In the genomic region with DNA sequence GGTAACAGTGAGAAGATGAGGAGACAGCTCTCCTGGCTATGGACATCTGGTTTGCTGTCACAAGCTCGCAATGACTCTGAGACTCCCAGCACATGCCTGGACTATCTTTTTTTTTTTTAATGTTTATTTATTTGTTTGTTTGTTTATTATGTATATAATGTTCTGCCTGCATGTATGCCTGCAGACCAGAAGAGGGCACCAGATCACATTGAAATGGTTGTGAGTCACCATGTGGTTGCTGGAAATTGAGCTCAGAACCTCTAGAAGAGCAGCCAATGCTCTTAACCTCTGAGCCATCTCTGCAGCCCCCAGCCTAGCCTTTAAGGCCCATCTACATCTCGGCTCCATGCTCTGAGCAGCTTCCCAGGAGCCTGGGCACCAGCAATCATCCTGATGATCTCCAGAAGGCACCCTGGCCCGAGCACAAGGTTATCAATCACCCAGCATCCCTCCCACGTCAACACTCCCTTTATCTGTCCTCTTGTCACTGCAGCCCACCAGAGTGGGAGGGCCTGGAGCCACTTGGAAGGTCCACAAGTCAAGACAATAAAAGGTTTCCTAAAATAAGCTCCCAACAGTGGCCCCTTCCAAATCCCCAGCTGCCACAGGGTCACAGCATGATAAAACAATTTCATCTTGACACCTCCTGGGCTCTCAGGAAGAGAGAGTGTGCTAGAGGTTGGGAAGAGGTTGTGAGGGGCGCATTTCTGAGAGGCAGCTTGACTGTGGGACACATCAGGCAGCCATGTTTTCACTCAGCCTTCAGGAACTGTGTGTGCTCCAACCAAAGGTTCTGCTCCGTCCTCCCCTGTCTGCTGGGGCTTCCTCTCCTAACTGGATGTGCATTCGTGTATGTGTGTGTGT, we compare ENCODE assay signal across 13 mouse cellular contexts.
DNase-seq lines count a peak whose midpoint lies in the region; ATAC-seq and TF ChIP-seq lines count a peak whose summit lies in the region.
"Had no signal": no experiment of that assay in that cellular context is flagged by ENCODE, and none has a peak within 500 bp of the region (broad histone marks: within the 10 kb centered on the region; RNA-seq: fewer than 3 reads in every experiment).

No protein-coding gene starts in this region.

- H3K27ac ChIP-seq in hindbrain, embryonic 12.5 days: peak overlapping the region; percentile 45; the same call in 1 of the 2 replicates
- H3K27ac ChIP-seq in hindbrain, embryonic 14.5 days: no peak overlapping the region
- no peak overlapping the region for H3K27ac ChIP-seq in midbrain, postnatal 0 days (ENCODE audit: low read depth, low read length)
- no peak overlapping the region for H3K27ac ChIP-seq in midbrain, embryonic 11.5 days (ENCODE audit: low read depth, low read length)
- H3K27ac ChIP-seq in stomach, postnatal 0 days (replicated peaks): no peak overlapping the region
- H3K27ac ChIP-seq: stomach, embryonic 15.5 days had no signal

- no peak for TF ChIP-seq EP300 in stomach, postnatal 0 days (optimal IDR thresholded peaks at IDR 0.05)

- peak; percentile 40 to 57 for DNase-seq in cerebellum, postnatal 10 days
- no peak for DNase-seq in cerebellum, postnatal 4 days (ENCODE audit: low spot score in 2 of 2)
- DNase-seq in hindbrain, embryonic 14.5 days (ENCODE audit: low spot score): no peak
- no peak for DNase-seq in midbrain, postnatal 0 days (ENCODE audit: low spot score)
- no peak for DNase-seq in midbrain, embryonic 11.5 days (ENCODE audit: low spot score, missing footprints)
- DNase-seq in stomach, postnatal 0 days (ENCODE audit: low spot score): no peak
- DNase-seq in layer of hippocampus, adult 18-20 months (ENCODE audit: low spot score in 2 of 2): no peak
- DNase-seq: adrenal gland, adult 2 months; cerebellum, adult 8-10 months; gastrocnemius, postnatal 25 days; left cerebral cortex, postnatal 4 days had no signal

- H3K9ac ChIP-seq in hindbrain, embryonic 12.5 days: no peak overlapping the region
- no peak overlapping the region for H3K9ac ChIP-seq in hindbrain, embryonic 14.5 days
- no peak overlapping the region for H3K9ac ChIP-seq in midbrain, postnatal 0 days (replicated peaks; ENCODE audit: low read length, poor library complexity, severe bottlenecking)
- no peak overlapping the region for H3K9ac ChIP-seq in midbrain, embryonic 11.5 days (ENCODE audit: low read length)
- H3K9ac ChIP-seq in stomach, postnatal 0 days (ENCODE audit: low read length): no peak overlapping the region
- H3K9ac ChIP-seq: stomach, embryonic 15.5 days had no signal

- H3K9me3 ChIP-seq in hindbrain, embryonic 12.5 days (replicated peaks): no peaks in the 10 kb centered on the region
- H3K9me3 ChIP-seq in hindbrain, embryonic 14.5 days (ENCODE audit: control insufficient read depth, low read length): no peaks in the 10 kb centered on the region
- no peaks in the 10 kb centered on the region for H3K9me3 ChIP-seq in midbrain, postnatal 0 days (ENCODE audit: low read length)
- H3K9me3 ChIP-seq in midbrain, embryonic 11.5 days (ENCODE audit: control insufficient read depth, low read length): peaks cover 3% of the 10 kb centered on the region; the same call in 1 of the 2 replicates
- no peaks in the 10 kb centered on the region for H3K9me3 ChIP-seq in stomach, postnatal 0 days (ENCODE audit: control insufficient read depth, low read length)
- H3K9me3 ChIP-seq: stomach, embryonic 15.5 days had no signal

- H3K4me1 ChIP-seq in hindbrain, embryonic 12.5 days: peaks cover 29% of the 10 kb centered on the region
- H3K4me1 ChIP-seq in hindbrain, embryonic 14.5 days (replicated peaks; ENCODE audit: control insufficient read depth, insufficient read depth, low read length): peaks cover 7% of the 10 kb centered on the region; the same call in 1 of the 2 replicates
- H3K4me1 ChIP-seq in midbrain, postnatal 0 days (ENCODE audit: insufficient read depth, low read length): peaks cover 5% of the 10 kb centered on the region; the same call in 1 of the 2 replicates
- peaks cover 11% of the 10 kb centered on the region; the same call in 1 of the 2 replicates for H3K4me1 ChIP-seq in midbrain, embryonic 11.5 days (ENCODE audit: control insufficient read depth, insufficient read depth, low read length)
- H3K4me1 ChIP-seq in stomach, postnatal 0 days (replicated peaks; ENCODE audit: control insufficient read depth, insufficient read depth): no peaks in the 10 kb centered on the region

- no peak for ATAC-seq in hindbrain, embryonic 12.5 days (ENCODE audit: low FRiP score)
- no peak for ATAC-seq in hindbrain, embryonic 14.5 days (ENCODE audit: low FRiP score)
- ATAC-seq in midbrain, postnatal 0 days (ENCODE audit: low FRiP score): no peak
- no peak for ATAC-seq in midbrain, embryonic 11.5 days (ENCODE audit: low FRiP score)
- no peak for ATAC-seq in stomach, postnatal 0 days (ENCODE audit: low FRiP score, low TSS enrichment)

- no peak overlapping the region for H3K4me2 ChIP-seq in hindbrain, embryonic 12.5 days (replicated peaks)
- H3K4me2 ChIP-seq in hindbrain, embryonic 14.5 days (replicated peaks): no peak overlapping the region
- H3K4me2 ChIP-seq in midbrain, postnatal 0 days (ENCODE audit: low read depth, low read length, poor library complexity, severe bottlenecking): no peak overlapping the region
- H3K4me2 ChIP-seq in midbrain, embryonic 11.5 days: no peak overlapping the region
- H3K4me2 ChIP-seq in stomach, postnatal 0 days (replicated peaks; ENCODE audit: low read depth): no peak overlapping the region
- H3K4me2 ChIP-seq: stomach, embryonic 15.5 days had no signal

- no peaks in the 10 kb centered on the region for H3K36me3 ChIP-seq in hindbrain, embryonic 12.5 days
- no peaks in the 10 kb centered on the region for H3K36me3 ChIP-seq in hindbrain, embryonic 14.5 days (replicated peaks; ENCODE audit: control insufficient read depth, insufficient read depth)
- no peaks in the 10 kb centered on the region for H3K36me3 ChIP-seq in midbrain, postnatal 0 days (ENCODE audit: insufficient read depth, low read length)
- no peaks in the 10 kb centered on the region for H3K36me3 ChIP-seq in midbrain, embryonic 11.5 days (ENCODE audit: control insufficient read depth, insufficient read depth, low read length)
- H3K36me3 ChIP-seq in stomach, postnatal 0 days (ENCODE audit: control insufficient read depth, insufficient read depth, low read length): no peaks in the 10 kb centered on the region
- H3K36me3 ChIP-seq: stomach, embryonic 15.5 days had no signal

- TF ChIP-seq CTCF in midbrain, postnatal 0 days (IDR thresholded peaks at IDR 0.05): peak; percentile 68
- peak; percentile 65 for TF ChIP-seq CTCF in stomach, postnatal 0 days (IDR thresholded peaks at IDR 0.05; ENCODE audit: low read depth)

- H3K4me3 ChIP-seq in hindbrain, embryonic 12.5 days: no peak overlapping the region
- no peak overlapping the region for H3K4me3 ChIP-seq in hindbrain, embryonic 14.5 days (replicated peaks; ENCODE audit: low read length)
- H3K4me3 ChIP-seq in midbrain, postnatal 0 days (ENCODE audit: low read depth, low read length): no peak overlapping the region
- no peak overlapping the region for H3K4me3 ChIP-seq in midbrain, embryonic 11.5 days (ENCODE audit: low read depth, low read length)
- no peak overlapping the region for H3K4me3 ChIP-seq in stomach, postnatal 0 days (ENCODE audit: low read depth, low read length)
- H3K4me3 ChIP-seq: stomach, embryonic 15.5 days had no signal

- no peaks in the 10 kb centered on the region for H3K27me3 ChIP-seq in hindbrain, embryonic 12.5 days
- H3K27me3 ChIP-seq in hindbrain, embryonic 14.5 days (ENCODE audit: control insufficient read depth, insufficient read depth, low read length): no peaks in the 10 kb centered on the region
- H3K27me3 ChIP-seq in midbrain, postnatal 0 days (ENCODE audit: insufficient read depth, low read length): no peaks in the 10 kb centered on the region
- no peaks in the 10 kb centered on the region for H3K27me3 ChIP-seq in midbrain, embryonic 11.5 days (ENCODE audit: control insufficient read depth, insufficient read depth, low read length)
- no peaks in the 10 kb centered on the region for H3K27me3 ChIP-seq in stomach, postnatal 0 days (ENCODE audit: control insufficient read depth, insufficient read depth, low read length)
- H3K27me3 ChIP-seq: stomach, embryonic 15.5 days had no signal

- WGBS in hindbrain, embryonic 12.5 days: 32% methylated on average over 7 of the region's 7 CpGs
- WGBS in hindbrain, embryonic 14.5 days: 42% methylated on average over 7 of the region's 7 CpGs
- 61% methylated on average over 7 of the region's 7 CpGs for WGBS in midbrain, postnatal 0 days
- WGBS in midbrain, embryonic 11.5 days: 62% methylated on average over 7 of the region's 7 CpGs
- 55% methylated on average over 7 of the region's 7 CpGs for WGBS in stomach, postnatal 0 days

Comparison
In these comparisons a context has a peak if more than half of its experiments do, and no peak if none do; other contexts are left out.
1. DNase-seq: peak in cerebellum, postnatal 10 days (2 of 2); none in cerebellum, postnatal 4 days (0 of 2), hindbrain, embryonic 14.5 days (single experiment), midbrain, postnatal 0 days (single experiment), midbrain, embryonic 11.5 days (single experiment), stomach, postnatal 0 days (single experiment) and layer of hippocampus, adult 18-20 months (0 of 2).